Mouse (Mus musculus) brain, embryonic 14.5 days (tissue): ENCODE results near the gene Mrpl2.
A peak's percentile ranks its signal among the peaks of the same experiment; 100 is the strongest.

ENCODE experiments used
- CTCF ChIP-seq: fragments of 200-500 bp; IDR thresholded peaks from 2 replicates; pipeline ENCODE4 v1.5.1; 2012; ENCODE audit warnings: inconsistent platforms, mild to moderate bottlenecking, moderate library complexity, borderline replicate concordance; ENCODE audit not compliant: insufficient read depth, insufficient read length; ENCODE audit errors: extremely low read depth
- POLR2A ChIP-seq: fragments of 200-500 bp; IDR thresholded peaks from 2 replicates; pipeline ENCODE4 v1.6.1; 2012; ENCODE audit warnings: mild to moderate bottlenecking, inconsistent platforms, borderline replicate concordance; ENCODE audit not compliant: poor library complexity, insufficient read depth, insufficient read length, severe bottlenecking; ENCODE audit errors: extremely low read depth

- TF ChIP-seq CTCF (no peak), POLR2A (peak; percentile 44; the same call in 1 of the 2 replicates)
Observed at GRCm38 (mm10) chr17:46680760-46681373, 34.8 kb downstream of the Mrpl2 start, which contains the start of gene Klhdc3.
